Mouse (Mus musculus) thymus, adult 2 months (tissue): ENCODE measurements around the gene Eri3.

ENCODE experiments used
- CTCF ChIP-seq: fragments of 200-500 bp; IDR thresholded peaks from 2 replicates; pipeline ENCODE4 v1.5.1; 2012; ENCODE audit warnings: mild to moderate bottlenecking, control low read depth, low read length, moderate library complexity, borderline replicate concordance; ENCODE audit not compliant: control insufficient read depth, poor library complexity, insufficient read depth; ENCODE audit errors: extremely low read depth
- POLR2A ChIP-seq: fragments of 200-500 bp; IDR thresholded peaks from 2 replicates; pipeline ENCODE4 v1.6.1; 2012; ENCODE audit warnings: mild to moderate bottlenecking, low read length, control low read depth, moderate library complexity; ENCODE audit not compliant: control insufficient read depth, poor library complexity, insufficient read depth; ENCODE audit errors: extremely low read depth

- TF ChIP-seq CTCF (no peak), POLR2A (no peak)
Measured at GRCm38 (mm10) chr4:117606831-117607610, 56.9 kb downstream of the Eri3 start.
